Mouse (Mus musculus) left cerebral cortex, adult 18-20 months (tissue): ENCODE measurements at regions not wholly inside any gene's neighbourhood (a gene's known extent, or its start where the extent isn't known, plus 50 kb on each side); places are given as distances from the start of the nearest gene placed in this dataset.

Experiments used
- DNase-seq, 2 experiments: peaks; one replicate each; pipeline ENCODE4 v3.0.0; 2021 to 2022; ENCODE audit warnings: low spot score in 2 of 2, mixed read lengths in 1 of 2

GRCm38 (mm10) chr17:22795213-22795612, 71.7 kb downstream of the Zfp945 start:
- DNase-seq: peak in 1 of 2 experiments; percentile 3

DNA sequence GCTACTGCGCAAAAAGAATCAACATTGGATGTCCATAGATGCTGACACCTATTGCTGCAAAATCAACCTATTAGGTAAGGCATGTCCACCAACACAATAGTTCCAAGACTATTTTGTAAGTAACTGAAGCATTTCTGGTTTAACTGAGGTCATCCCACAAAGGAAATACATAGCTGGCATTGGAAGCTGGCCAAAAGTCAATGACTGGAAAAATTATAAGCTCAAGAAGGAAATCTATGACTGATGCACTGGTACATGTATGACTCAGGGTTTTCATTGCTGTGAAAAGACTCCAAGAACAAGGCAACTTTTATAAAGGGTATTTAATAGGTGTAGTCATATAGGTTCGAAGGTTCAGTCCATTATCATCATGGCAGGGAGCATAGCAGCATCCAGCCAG, 82.5 kb downstream of the Zfp945 start:
- no peak for DNase-seq

DNA sequence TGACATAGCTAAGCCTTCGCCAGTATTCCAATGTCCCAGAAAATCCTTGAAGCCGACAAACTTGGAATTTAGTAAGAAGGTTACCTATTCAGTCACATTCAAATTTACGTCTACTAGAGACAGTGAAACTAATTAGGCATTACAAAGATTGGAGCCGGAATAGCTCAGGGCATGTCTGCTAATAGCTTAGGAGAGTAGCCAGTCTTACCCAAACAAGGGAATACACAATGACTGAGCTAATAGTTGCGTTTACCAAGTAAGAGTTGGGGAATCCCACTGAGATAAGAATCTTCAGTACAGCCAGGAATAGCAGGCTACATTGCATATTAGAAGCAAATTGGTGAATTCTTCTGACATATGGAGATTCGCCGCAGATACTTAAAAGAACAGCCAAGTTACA, 121.2 kb downstream of the Zfp945 start:
- DNase-seq: no peak

- DNase-seq: peak; percentile 55 to 72
Measured at GRCm38 (mm10) chr17:22739581-22740178, 127.3 kb downstream of the Zfp945 start.

- no peak for DNase-seq
Measured at GRCm38 (mm10) chr17:22739173-22739572, 127.8 kb downstream of the Zfp945 start.

GRCm38 (mm10) chr17:22736360-22736759, 130.6 kb downstream of the Zfp945 start:
- peak in 1 of 2 experiments; percentile 12 for DNase-seq
